7 mouse cellular contexts compared by ENCODE assay signal in the genomic region with DNA sequence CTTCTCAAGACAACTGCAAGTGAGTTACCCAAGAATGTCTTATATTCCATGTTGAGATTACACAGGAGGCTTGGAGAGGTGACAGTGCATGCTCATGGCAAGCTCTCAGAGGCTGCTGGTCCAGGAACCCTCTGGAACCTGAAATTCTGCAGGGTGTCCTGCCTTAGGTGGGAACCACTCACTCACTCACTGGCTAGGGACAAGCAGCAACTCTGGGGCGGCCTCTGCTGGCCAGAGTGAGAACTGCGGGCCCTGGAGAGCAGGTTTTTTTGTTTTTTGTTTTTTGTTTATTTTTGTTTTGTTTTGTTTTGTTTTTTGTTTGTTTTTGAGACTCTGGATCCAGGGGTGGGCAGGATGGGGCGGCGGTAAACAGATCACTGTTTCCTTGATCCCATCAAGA. TPM values are rescaled to one million over a fixed set of nuclear protein-coding genes. Genes with fewer than 3 reads are reported as not detected.
DNase-seq lines count a peak whose midpoint lies in the region; ATAC-seq and TF ChIP-seq lines count a peak whose summit lies in the region.

No protein-coding gene starts in this region.

- H3K4me2 ChIP-seq in forebrain, embryonic 13.5 days: peak overlapping the region; percentile 25; the same call in 1 of the 2 replicates
- H3K4me2 ChIP-seq in intestine, embryonic 14.5 days (ENCODE audit: low read length): peak overlapping the region; percentile 30
- no peak overlapping the region for H3K4me2 ChIP-seq in liver, embryonic 11.5 days
- H3K4me2 ChIP-seq in neural tube, embryonic 15.5 days: peak overlapping the region; percentile 27; the same call in 1 of the 2 replicates

- peaks cover 5% of the 10 kb centered on the region; the same call in 1 of the 2 replicates for H3K27me3 ChIP-seq in forebrain, embryonic 13.5 days
- H3K27me3 ChIP-seq in intestine, embryonic 14.5 days (replicated peaks; ENCODE audit: control insufficient read depth, insufficient read depth, low read length): no peaks in the 10 kb centered on the region
- H3K27me3 ChIP-seq in liver, embryonic 11.5 days (replicated peaks; ENCODE audit: control insufficient read depth, insufficient read depth, low read length): no peaks in the 10 kb centered on the region
- H3K27me3 ChIP-seq in neural tube, embryonic 15.5 days (replicated peaks): no peaks in the 10 kb centered on the region; the same call in 1 of the 2 replicates

- no peak overlapping the region for H3K9ac ChIP-seq in forebrain, embryonic 13.5 days
- H3K9ac ChIP-seq in intestine, embryonic 14.5 days (ENCODE audit: low read length): no peak overlapping the region
- no peak overlapping the region for H3K9ac ChIP-seq in liver, embryonic 11.5 days (ENCODE audit: low read depth, low read length)
- no peak overlapping the region for H3K9ac ChIP-seq in neural tube, embryonic 15.5 days (replicated peaks)

- TF ChIP-seq POLR2A in bone marrow macrophage, adult 2 months (IDR thresholded peaks at IDR 0.05; ENCODE audit: borderline replicate concordance, low read depth, low read length): no peak

- no peaks in the 10 kb centered on the region for H3K4me1 ChIP-seq in bone marrow macrophage, adult 2 months (ENCODE audit: control insufficient read depth, insufficient read depth, low read length)
- H3K4me1 ChIP-seq in forebrain, embryonic 13.5 days: 0 out of 2 replicates have a peak, but pooled peaks cover 5% of the 10 kb centered on the region
- H3K4me1 ChIP-seq in intestine, embryonic 14.5 days (replicated peaks; ENCODE audit: control insufficient read depth, insufficient read depth, low read length): 0 out of 2 replicates have a peak, but pooled peaks cover 4% of the 10 kb centered on the region
- no peaks in the 10 kb centered on the region for H3K4me1 ChIP-seq in liver, embryonic 11.5 days (replicated peaks; ENCODE audit: control insufficient read depth, insufficient read depth, low read length)
- peaks cover 4% of the 10 kb centered on the region; the same call in 1 of the 2 replicates for H3K4me1 ChIP-seq in neural tube, embryonic 15.5 days

- no peaks in the 10 kb centered on the region for H3K36me3 ChIP-seq in forebrain, embryonic 13.5 days (ENCODE audit: poor library complexity, severe bottlenecking)
- H3K36me3 ChIP-seq in intestine, embryonic 14.5 days (ENCODE audit: control insufficient read depth, insufficient read depth, low read length): no peaks in the 10 kb centered on the region
- no peaks in the 10 kb centered on the region for H3K36me3 ChIP-seq in liver, embryonic 11.5 days (ENCODE audit: control insufficient read depth, insufficient read depth, low read length)
- H3K36me3 ChIP-seq in neural tube, embryonic 15.5 days: no peaks in the 10 kb centered on the region

- H3K9me3 ChIP-seq in forebrain, embryonic 13.5 days (replicated peaks): no peaks in the 10 kb centered on the region
- H3K9me3 ChIP-seq in intestine, embryonic 14.5 days (ENCODE audit: control insufficient read depth, low read length): no peaks in the 10 kb centered on the region
- H3K9me3 ChIP-seq in liver, embryonic 11.5 days (ENCODE audit: control insufficient read depth, low read length): no peaks in the 10 kb centered on the region
- H3K9me3 ChIP-seq in neural tube, embryonic 15.5 days (replicated peaks): no peaks in the 10 kb centered on the region

- 9% methylated on average over 4 of the region's 4 CpGs for WGBS in forebrain, embryonic 13.5 days
- 8% methylated on average over 4 of the region's 4 CpGs for WGBS in intestine, embryonic 14.5 days
- 6% methylated on average over 4 of the region's 4 CpGs for WGBS in liver, embryonic 11.5 days
- WGBS in neural tube, embryonic 15.5 days: 10% methylated on average over 4 of the region's 4 CpGs

- DNase-seq in urinary bladder, postnatal 25 days (ENCODE audit: low spot score): peak; percentile 60
- DNase-seq in urinary bladder, postnatal 4 days (ENCODE audit: low spot score in 2 of 2): no peak
- peak; percentile 83 for DNase-seq in intestine, embryonic 14.5 days (ENCODE audit: low spot score)
- DNase-seq in liver, embryonic 11.5 days (ENCODE audit: low spot score): peak; percentile 61

- ATAC-seq in forebrain, embryonic 13.5 days: 0 out of 2 replicates have a peak, but pooled peaks have one; percentile 41
- no peak; the same call in 1 of the 2 replicates for ATAC-seq in intestine, embryonic 14.5 days (replicated peaks; ENCODE audit: low FRiP score, low TSS enrichment, low read depth)
- no peak for ATAC-seq in liver, embryonic 11.5 days (replicated peaks; ENCODE audit: low FRiP score)
- no peak for ATAC-seq in neural tube, embryonic 15.5 days (ENCODE audit: low FRiP score)

- TF ChIP-seq CTCF in bone marrow macrophage, adult 2 months (IDR thresholded peaks at IDR 0.05; ENCODE audit: low read depth, low read length): peak; percentile 95

- H3K27ac ChIP-seq in bone marrow macrophage, adult 2 months (ENCODE audit: insufficient read depth, low read depth, low read length): no peak overlapping the region
- no peak overlapping the region for H3K27ac ChIP-seq in forebrain, embryonic 13.5 days
- H3K27ac ChIP-seq in intestine, embryonic 14.5 days (ENCODE audit: low read depth): no peak overlapping the region
- no peak overlapping the region for H3K27ac ChIP-seq in liver, embryonic 11.5 days (ENCODE audit: low read depth, low read length)
- H3K27ac ChIP-seq in neural tube, embryonic 15.5 days (replicated peaks): no peak overlapping the region

- no peak overlapping the region for H3K4me3 ChIP-seq in bone marrow macrophage, adult 2 months (ENCODE audit: insufficient read depth, low read length)
- H3K4me3 ChIP-seq in forebrain, embryonic 13.5 days: no peak overlapping the region
- H3K4me3 ChIP-seq in intestine, embryonic 14.5 days (ENCODE audit: low read depth, low read length): no peak overlapping the region
- H3K4me3 ChIP-seq in liver, embryonic 11.5 days (ENCODE audit: low read depth, low read length): no peak overlapping the region
- H3K4me3 ChIP-seq in neural tube, embryonic 15.5 days (replicated peaks): no peak overlapping the region

RNA-seq across cellular contexts. Expression of gene Ccn5, which starts 2.6 kb away (rescaled TPM):
- 1.1 and 1.6 TPM in 2 replicates for polyA plus RNA-seq in bone marrow macrophage, adult 2 months (2012; ENCODE audit: insufficient read depth, insufficient read length, missing spikeins)
- polyA plus RNA-seq in forebrain, embryonic 13.5 days (2015; fragmentation: Nextera tagmentation; extraction: Ambion mirVana): 0.25 and 0.26 TPM in 2 replicates
- 0.17 and 0.23 TPM in 2 replicates for polyA plus RNA-seq in intestine, embryonic 14.5 days (2014; fragmentation: Nextera tagmentation; extraction: Ambion mirVana)
- not detected in 2 replicates for polyA plus RNA-seq in liver, embryonic 11.5 days (2014; fragmentation: Nextera tagmentation; extraction: Ambion mirVana)
- polyA plus RNA-seq in neural tube, embryonic 15.5 days (2015; fragmentation: Nextera tagmentation; extraction: Ambion mirVana): 0.31 and 0.54 TPM in 2 replicates

RNA-seq across cellular contexts. Expression of gene Kcnk15, which starts 30.2 kb away (rescaled TPM):
- not detected in 2 replicates for polyA plus RNA-seq in bone marrow macrophage, adult 2 months (2012; ENCODE audit: insufficient read depth, insufficient read length, missing spikeins)
- not detected in 2 replicates for polyA plus RNA-seq in forebrain, embryonic 13.5 days (2015; fragmentation: Nextera tagmentation; extraction: Ambion mirVana)
- polyA plus RNA-seq in intestine, embryonic 14.5 days (2014; fragmentation: Nextera tagmentation; extraction: Ambion mirVana): not detected in 2 replicates
- not detected in 2 replicates for polyA plus RNA-seq in liver, embryonic 11.5 days (2014; fragmentation: Nextera tagmentation; extraction: Ambion mirVana)
- polyA plus RNA-seq in neural tube, embryonic 15.5 days (2015; fragmentation: Nextera tagmentation; extraction: Ambion mirVana): 0.24 TPM in 1 of 2 replicates, not detected in the other

Comparison
In these comparisons a context has a peak if more than half of its experiments do, and no peak if none do; other contexts are left out.
1. DNase-seq: peak in urinary bladder, postnatal 25 days (single experiment), intestine, embryonic 14.5 days (single experiment) and liver, embryonic 11.5 days (single experiment); none in urinary bladder, postnatal 4 days (0 of 2).